Mouse (Mus musculus): ENCODE measurements around the gene Shroom3. TPM values are rescaled to one million over a fixed set of nuclear protein-coding genes. Genes with fewer than 3 reads are reported as not detected.

Shroom3 gene
- polyA plus RNA-seq, 1 experiment from 2014 or later = 12.9 TPM

- no peak overlapping the region for H3K4me3 ChIP-seq (ENCODE audit: low read depth, low read length)
- 81% methylated on average over 10 of the region's 10 CpGs for WGBS
- H3K27me3 ChIP-seq (replicated peaks; ENCODE audit: control insufficient read depth, insufficient read depth, low read length) = no peaks in the 10 kb centered on the region
- H3K4me1 ChIP-seq (replicated peaks; ENCODE audit: control insufficient read depth, insufficient read depth, low read length) = peaks cover 34% of the 10 kb centered on the region
- peaks cover 7% of the 10 kb centered on the region; the same call in 1 of the 2 replicates for H3K36me3 ChIP-seq (ENCODE audit: control insufficient read depth, insufficient read depth, low read length)
- no peak overlapping the region for H3K27ac ChIP-seq (ENCODE audit: low read depth)
- no peak for ATAC-seq (replicated peaks; ENCODE audit: low FRiP score, low TSS enrichment, low read depth)
- H3K9ac ChIP-seq (ENCODE audit: low read length) = no peak overlapping the region
- H3K4me2 ChIP-seq (ENCODE audit: low read length) = no peak overlapping the region
- DNase-seq (ENCODE audit: low spot score) = no peak
- H3K9me3 ChIP-seq (ENCODE audit: control insufficient read depth, low read length) = no peaks in the 10 kb centered on the region
Observed at GRCm38 (mm10) chr5:92927667-92928066, 244.4 kb downstream of the Shroom3 start.

- Histone ChIP-seq H3K27me3 (replicated peaks; ENCODE audit: control insufficient read depth, insufficient read depth, low read length) (no peaks in the 10 kb centered on the region), H3K36me3 (ENCODE audit: control insufficient read depth, insufficient read depth, low read length) (peaks cover 15% of the 10 kb centered on the region; the same call in 1 of the 2 replicates), H3K4me3 (ENCODE audit: low read depth, low read length) (no peak overlapping the region), H3K9ac (ENCODE audit: low read length) (no peak overlapping the region), H3K27ac (ENCODE audit: low read depth) (no peak overlapping the region), H3K9me3 (ENCODE audit: control insufficient read depth, low read length) (no peaks in the 10 kb centered on the region), H3K4me2 (ENCODE audit: low read length) (no peak overlapping the region), H3K4me1 (replicated peaks; ENCODE audit: control insufficient read depth, insufficient read depth, low read length) (peaks cover 16% of the 10 kb centered on the region)
- DNase-seq (ENCODE audit: low spot score) (no peak), ATAC-seq (replicated peaks; ENCODE audit: low FRiP score, low TSS enrichment, low read depth) (no peak)
- WGBS = 65% methylated on average over 6 of the region's 6 CpGs
Observed at GRCm38 (mm10) chr5:92930557-92930956, 247.3 kb downstream of the Shroom3 start.

GRCm38 (mm10) chr5:92931298-92931697 lies 248.1 kb downstream of the Shroom3 start:
- ATAC-seq (replicated peaks; ENCODE audit: low FRiP score, low TSS enrichment, low read depth) = 0 out of 2 replicates have a peak, but pooled peaks have one; percentile 21
- no peak for DNase-seq (ENCODE audit: low spot score)
- no peak overlapping the region for H3K4me2 ChIP-seq (ENCODE audit: low read length)

DNA sequence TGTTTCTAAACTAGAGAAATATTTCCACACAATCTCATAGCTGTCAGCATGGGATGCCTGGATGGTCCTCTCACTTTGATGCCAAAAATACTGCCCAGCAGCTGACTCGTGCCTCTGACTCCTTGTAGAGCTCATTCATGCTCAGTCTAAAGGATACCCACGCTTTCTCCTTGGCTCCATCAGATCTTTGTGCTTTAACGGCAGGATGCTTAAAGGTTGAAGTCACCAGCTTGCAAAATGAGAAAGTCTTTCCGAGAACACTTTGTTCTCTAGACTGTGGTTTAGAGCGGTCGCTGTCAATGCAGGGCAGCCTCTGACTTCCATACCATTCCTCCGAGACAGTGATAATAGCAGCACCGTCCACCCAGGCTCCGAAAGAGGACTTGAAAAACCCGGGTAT lies 249.8 kb downstream of the Shroom3 start:
- no peaks in the 10 kb centered on the region for H3K9me3 ChIP-seq (ENCODE audit: control insufficient read depth, low read length)
- peaks cover 30% of the 10 kb centered on the region for H3K36me3 ChIP-seq (ENCODE audit: control insufficient read depth, insufficient read depth, low read length)
- H3K9ac ChIP-seq (ENCODE audit: low read length) = no peak overlapping the region
- WGBS = 84% methylated on average over 10 of the region's 10 CpGs
- peaks cover 16% of the 10 kb centered on the region for H3K4me1 ChIP-seq (replicated peaks; ENCODE audit: control insufficient read depth, insufficient read depth, low read length)
- DNase-seq (ENCODE audit: low spot score) (no peak), ATAC-seq (replicated peaks; ENCODE audit: low FRiP score, low TSS enrichment, low read depth) (no peak)
- H3K27me3 ChIP-seq (replicated peaks; ENCODE audit: control insufficient read depth, insufficient read depth, low read length) = no peaks in the 10 kb centered on the region
- H3K4me2 ChIP-seq (ENCODE audit: low read length) = no peak overlapping the region
- no peak overlapping the region for H3K4me3 ChIP-seq (ENCODE audit: low read depth, low read length)
- no peak overlapping the region for H3K27ac ChIP-seq (ENCODE audit: low read depth)

More at GRCm38 (mm10) chr5:92931298-92931697, 248.1 kb downstream of the Shroom3 start:
- Histone ChIP-seq H3K27me3 (replicated peaks; ENCODE audit: control insufficient read depth, insufficient read depth, low read length) (no peaks in the 10 kb centered on the region), H3K4me3 (ENCODE audit: low read depth, low read length) (no peak overlapping the region), H3K36me3 (ENCODE audit: control insufficient read depth, insufficient read depth, low read length) (peaks cover 22% of the 10 kb centered on the region), H3K9ac (ENCODE audit: low read length) (no peak overlapping the region), H3K9me3 (ENCODE audit: control insufficient read depth, low read length) (no peaks in the 10 kb centered on the region), H3K4me1 (replicated peaks; ENCODE audit: control insufficient read depth, insufficient read depth, low read length) (peaks cover 16% of the 10 kb centered on the region), H3K27ac (ENCODE audit: low read depth) (peak overlapping the region; percentile 55)
- 32% methylated on average over 16 of the region's 16 CpGs for WGBS

DNA sequence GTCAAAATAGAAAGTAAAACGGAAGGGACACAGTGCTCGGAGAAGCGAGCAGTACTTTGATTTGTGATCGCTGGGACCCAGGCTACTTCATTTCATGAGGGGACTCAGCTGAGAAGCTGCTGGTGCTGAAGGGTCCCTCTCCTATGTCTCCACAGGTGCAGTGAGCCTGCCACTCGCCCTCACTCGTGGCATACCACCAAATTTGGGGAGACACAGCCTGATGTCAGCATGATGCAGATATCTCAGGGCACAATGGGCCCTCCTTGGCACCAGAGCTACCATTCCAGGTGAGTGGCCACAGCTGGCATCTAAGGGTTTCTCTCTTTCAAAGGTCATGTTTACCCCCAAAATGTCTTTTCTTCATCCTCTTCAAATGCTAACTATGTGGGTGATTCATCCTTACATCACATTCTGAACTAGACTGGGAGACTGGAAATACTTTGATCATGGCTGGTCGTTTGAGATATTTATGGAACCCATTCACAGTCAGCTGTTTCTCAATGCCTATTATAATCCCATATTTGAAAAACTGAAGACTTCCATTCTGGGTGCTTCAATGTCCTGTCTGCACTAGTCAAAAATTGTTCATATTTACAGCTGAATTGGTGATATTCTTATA lies 250.5 kb downstream of the Shroom3 start:
- DNase-seq (ENCODE audit: low spot score) = no peak
- H3K4me2 ChIP-seq (ENCODE audit: low read length) = no peak overlapping the region
- H3K4me1 ChIP-seq (replicated peaks; ENCODE audit: control insufficient read depth, insufficient read depth, low read length) = peaks cover 16% of the 10 kb centered on the region
- no peak for ATAC-seq (replicated peaks; ENCODE audit: low FRiP score, low TSS enrichment, low read depth)
- no peak overlapping the region for H3K27ac ChIP-seq (ENCODE audit: low read depth)
- no peaks in the 10 kb centered on the region for H3K9me3 ChIP-seq (ENCODE audit: control insufficient read depth, low read length)
- WGBS = 73% methylated on average over 7 of the region's 7 CpGs
- H3K9ac ChIP-seq (ENCODE audit: low read length) = no peak overlapping the region
- no peaks in the 10 kb centered on the region for H3K27me3 ChIP-seq (replicated peaks; ENCODE audit: control insufficient read depth, insufficient read depth, low read length)
- H3K36me3 ChIP-seq (ENCODE audit: control insufficient read depth, insufficient read depth, low read length) = peaks cover 30% of the 10 kb centered on the region
- no peak overlapping the region for H3K4me3 ChIP-seq (ENCODE audit: low read depth, low read length)

DNA sequence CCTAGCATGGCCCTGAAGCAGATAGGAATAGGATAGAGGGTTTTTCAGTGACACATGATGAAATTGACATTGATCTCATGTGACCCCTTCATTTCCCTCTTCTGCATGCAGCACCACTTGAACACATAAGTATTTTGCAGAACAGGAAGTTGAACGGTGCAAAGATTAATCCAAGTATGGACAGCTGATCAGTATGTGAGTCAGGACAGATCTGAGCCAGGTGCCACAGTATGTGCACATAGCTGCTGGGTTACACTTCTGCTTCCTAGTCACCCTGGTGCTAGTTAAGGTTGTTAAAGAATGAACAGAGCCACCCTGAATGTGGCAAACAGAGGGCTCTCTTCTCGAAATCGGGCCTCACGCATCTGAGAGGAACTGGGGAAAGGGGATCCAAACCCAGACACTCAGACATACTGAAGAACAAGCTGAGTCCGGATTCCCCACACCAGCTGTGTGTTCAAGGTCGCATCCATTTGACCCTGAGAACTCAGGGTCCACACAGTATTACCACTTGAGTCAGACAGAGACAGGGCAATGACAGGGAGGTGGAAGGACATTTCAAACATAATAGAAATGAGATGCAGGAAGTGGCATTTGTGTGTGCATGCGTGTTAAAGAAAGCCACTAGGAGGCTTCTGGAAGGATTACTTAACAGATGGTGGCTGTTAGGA lies 251.2 kb downstream of the Shroom3 start:
- H3K4me3 ChIP-seq (ENCODE audit: low read depth, low read length) = no peak overlapping the region
- ATAC-seq (replicated peaks; ENCODE audit: low FRiP score, low TSS enrichment, low read depth) = no peak
- H3K27ac ChIP-seq (ENCODE audit: low read depth) = no peak overlapping the region
- H3K4me2 ChIP-seq (ENCODE audit: low read length) = no peak overlapping the region
- no peak overlapping the region for H3K9ac ChIP-seq (ENCODE audit: low read length)
- DNase-seq (ENCODE audit: low spot score) = no peak
- 91% methylated on average over 7 of the region's 7 CpGs for WGBS
- peaks cover 16% of the 10 kb centered on the region for H3K4me1 ChIP-seq (replicated peaks; ENCODE audit: control insufficient read depth, insufficient read depth, low read length)
- peaks cover 30% of the 10 kb centered on the region for H3K36me3 ChIP-seq (ENCODE audit: control insufficient read depth, insufficient read depth, low read length)
- no peaks in the 10 kb centered on the region for H3K9me3 ChIP-seq (ENCODE audit: control insufficient read depth, low read length)
- H3K27me3 ChIP-seq (replicated peaks; ENCODE audit: control insufficient read depth, insufficient read depth, low read length) = no peaks in the 10 kb centered on the region

GRCm38 (mm10) chr5:92935883-92936282 lies 252.6 kb downstream of the Shroom3 start:
- peaks cover 42% of the 10 kb centered on the region for H3K36me3 ChIP-seq (ENCODE audit: control insufficient read depth, insufficient read depth, low read length)
- no peak overlapping the region for H3K4me2 ChIP-seq (ENCODE audit: low read length)
- H3K27ac ChIP-seq (ENCODE audit: low read depth) = no peak overlapping the region
- H3K9ac ChIP-seq (ENCODE audit: low read length) = no peak overlapping the region
- peaks cover 15% of the 10 kb centered on the region for H3K4me1 ChIP-seq (replicated peaks; ENCODE audit: control insufficient read depth, insufficient read depth, low read length)
- no peaks in the 10 kb centered on the region for H3K27me3 ChIP-seq (replicated peaks; ENCODE audit: control insufficient read depth, insufficient read depth, low read length)
- no peak overlapping the region for H3K4me3 ChIP-seq (ENCODE audit: low read depth, low read length)
- ATAC-seq (replicated peaks; ENCODE audit: low FRiP score, low TSS enrichment, low read depth) (no peak), DNase-seq (ENCODE audit: low spot score) (no peak)
- peaks cover 9% of the 10 kb centered on the region for H3K9me3 ChIP-seq (ENCODE audit: control insufficient read depth, low read length)
- WGBS = 91% methylated on average over 8 of the region's 8 CpGs

- Histone ChIP-seq H3K9me3 (ENCODE audit: control insufficient read depth, low read length) (peaks cover 26% of the 10 kb centered on the region), H3K27ac (ENCODE audit: low read depth) (no peak overlapping the region), H3K4me3 (ENCODE audit: low read depth, low read length) (no peak overlapping the region), H3K4me1 (replicated peaks; ENCODE audit: control insufficient read depth, insufficient read depth, low read length) (no peaks in the 10 kb centered on the region; the same call in 1 of the 2 replicates), H3K27me3 (replicated peaks; ENCODE audit: control insufficient read depth, insufficient read depth, low read length) (no peaks in the 10 kb centered on the region), H3K9ac (ENCODE audit: low read length) (no peak overlapping the region), H3K36me3 (ENCODE audit: control insufficient read depth, insufficient read depth, low read length) (peaks cover 60% of the 10 kb centered on the region), H3K4me2 (ENCODE audit: low read length) (no peak overlapping the region)
- 84% methylated on average over 4 of the region's 4 CpGs for WGBS
- no peak for ATAC-seq (replicated peaks; ENCODE audit: low FRiP score, low TSS enrichment, low read depth)
- no peak for DNase-seq (ENCODE audit: low spot score)
Observed at GRCm38 (mm10) chr5:92937701-92938100, 254.5 kb downstream of the Shroom3 start.

Data from intestine, embryonic 14.5 days (tissue).